Mouse (Mus musculus): ENCODE measurements at regions not wholly inside any gene's neighbourhood (a gene's known extent, or its start where the extent isn't known, plus 50 kb on each side); places are given as distances from the start of the nearest gene placed in this dataset.
A peak's percentile ranks its signal among the peaks of the same experiment; 100 is the strongest.

GRCm38 (mm10) chr16:50871318-50871717 is 280.4 kb upstream of the Ccdc54 start:
- H3K4me3 ChIP-seq (ENCODE audit: control insufficient read depth in 1 of 2, insufficient read depth in 1 of 2, low read depth in 2 of 2, low read length in 2 of 2): no peak overlapping the region

GRCm38 (mm10) chr16:50863565-50863964 is 272.6 kb upstream of the Ccdc54 start:
- TF ChIP-seq CHD2 (IDR thresholded peaks at IDR 0.05; ENCODE audit: low read length): no peak
- TF ChIP-seq USF2 (IDR thresholded peaks at IDR 0.05; ENCODE audit: borderline replicate concordance in 1 of 2, insufficient read depth in 1 of 2, low read depth in 1 of 2, low read length in 2 of 2): no peak
- no peak for TF ChIP-seq SMC3 (IDR thresholded peaks at IDR 0.05; ENCODE audit: low read depth, low read length)
- TF ChIP-seq RCOR1 (IDR thresholded peaks at IDR 0.05; ENCODE audit: low read depth, low read length): no peak
- TF ChIP-seq CTCF (IDR thresholded peaks at IDR 0.05 in 2 of 3, conservative IDR thresholded peaks at IDR 0.05 in 1 of 3; ENCODE audit: control insufficient read depth in 1 of 3, insufficient read depth in 1 of 3, low read depth in 2 of 3, low read length in 3 of 3, poor library complexity in 1 of 3, severe bottlenecking in 1 of 3): no peak
- no peak for TF ChIP-seq BHLHE40 (IDR thresholded peaks at IDR 0.05; ENCODE audit: borderline replicate concordance, low read depth, low read length)
- no peak for TF ChIP-seq GABPA (IDR thresholded peaks at IDR 0.05; ENCODE audit: low read depth, low read length)
- no peak for TF ChIP-seq HCFC1 (IDR thresholded peaks at IDR 0.05; ENCODE audit: low read depth, low read length)
- DNase-seq (ENCODE audit: low read depth, low spot score): no peak
- Histone ChIP-seq H3K27me3 (ENCODE audit: control insufficient read depth in 1 of 2, insufficient read depth in 2 of 2, low read length in 2 of 2) (no peaks in the 10 kb centered on the region), H3K27ac (ENCODE audit: control insufficient read depth, low read depth, low read length) (no peak overlapping the region), H3K4me1 (ENCODE audit: control insufficient read depth in 1 of 2, insufficient read depth in 2 of 2, low read length in 2 of 2) (peaks cover 0 to 8% of the 10 kb centered on the region in 2 experiments; a peak in 3 of 4 replicates), H3K79me2 (ENCODE audit: control insufficient read depth, insufficient read depth, low read length, poor library complexity) (no peaks in the 10 kb centered on the region), H3K9me3 (replicated peaks; ENCODE audit: insufficient read depth, low read length) (no peaks in the 10 kb centered on the region), H3K36me3 (ENCODE audit: control insufficient read depth in 1 of 2, insufficient read depth in 2 of 2, low read length in 2 of 2) (peaks cover 0 to 3% of the 10 kb centered on the region in 2 experiments; a peak in 2 of 4 replicates), H3K9ac (ENCODE audit: control insufficient read depth, low read depth, low read length, poor library complexity, severe bottlenecking) (no peak overlapping the region), H3K4me3 (ENCODE audit: control insufficient read depth in 1 of 2, insufficient read depth in 1 of 2, low read depth in 2 of 2, low read length in 2 of 2) (no peak overlapping the region)

More at GRCm38 (mm10) chr16:50871318-50871717, 280.4 kb upstream of the Ccdc54 start:
- Histone ChIP-seq H3K27me3 (ENCODE audit: control insufficient read depth in 1 of 2, insufficient read depth in 2 of 2, low read length in 2 of 2) (peaks cover 0 to 2% of the 10 kb centered on the region in 2 experiments; a peak in 1 of 4 replicates), H3K79me2 (ENCODE audit: control insufficient read depth, insufficient read depth, low read length, poor library complexity) (no peaks in the 10 kb centered on the region), H3K9ac (ENCODE audit: control insufficient read depth, low read depth, low read length, poor library complexity, severe bottlenecking) (no peak overlapping the region), H3K9me3 (replicated peaks; ENCODE audit: insufficient read depth, low read length) (no peaks in the 10 kb centered on the region), H3K4me1 (ENCODE audit: control insufficient read depth in 1 of 2, insufficient read depth in 2 of 2, low read length in 2 of 2) (peaks cover 0 to 11% of the 10 kb centered on the region in 2 experiments; a peak in 2 of 4 replicates), H3K27ac (ENCODE audit: control insufficient read depth, low read depth, low read length) (no peak overlapping the region), H3K36me3 (ENCODE audit: control insufficient read depth in 1 of 2, insufficient read depth in 2 of 2, low read length in 2 of 2) (no peaks in the 10 kb centered on the region; a peak in 1 of 4 replicates)
- no peak for DNase-seq (ENCODE audit: low read depth, low spot score)
- TF ChIP-seq MYC (IDR thresholded peaks at IDR 0.05; ENCODE audit: low read depth, low read length) (no peak), RCOR1 (IDR thresholded peaks at IDR 0.05; ENCODE audit: low read depth, low read length) (no peak), E2F4 (IDR thresholded peaks at IDR 0.05; ENCODE audit: borderline replicate concordance, low read depth, low read length) (no peak), ZMIZ1 (IDR thresholded peaks at IDR 0.05; ENCODE audit: low read depth, low read length) (no peak), POLR2AphosphoS5 (IDR thresholded peaks at IDR 0.05; ENCODE audit: borderline replicate concordance, low read depth, low read length) (no peak), TCF12 (IDR thresholded peaks at IDR 0.05; ENCODE audit: low read depth, low read length) (peak; percentile 88; the same call in 1 of the 2 replicates), MXI1 (IDR thresholded peaks at IDR 0.05; ENCODE audit: low read depth, low read length) (no peak), ZC3H11A (IDR thresholded peaks at IDR 0.05; ENCODE audit: low read depth, low read length) (no peak), BHLHE40 (IDR thresholded peaks at IDR 0.05; ENCODE audit: borderline replicate concordance, low read depth, low read length) (no peak), CHD2 (IDR thresholded peaks at IDR 0.05; ENCODE audit: low read length) (no peak), MYB (IDR thresholded peaks at IDR 0.05; ENCODE audit: low read depth, low read length) (no peak), GABPA (IDR thresholded peaks at IDR 0.05; ENCODE audit: low read depth, low read length) (no peak), SIN3A (IDR thresholded peaks at IDR 0.05; ENCODE audit: low read length) (no peak), MAFK (IDR thresholded peaks at IDR 0.05; ENCODE audit: borderline replicate concordance, low read depth, low read length) (no peak), TBP (IDR thresholded peaks at IDR 0.05; ENCODE audit: low read depth, low read length) (no peak), CTCF (IDR thresholded peaks at IDR 0.05 in 2 of 3, conservative IDR thresholded peaks at IDR 0.05 in 1 of 3; ENCODE audit: control insufficient read depth in 1 of 3, insufficient read depth in 1 of 3, low read depth in 2 of 3, low read length in 3 of 3, poor library complexity in 1 of 3, severe bottlenecking in 1 of 3) (no peak), GATA1 (IDR thresholded peaks at IDR 0.05; ENCODE audit: low read depth, low read length) (peak; percentile 35; the same call in 1 of the 2 replicates), HCFC1 (IDR thresholded peaks at IDR 0.05; ENCODE audit: low read depth, low read length) (no peak), NELFE (IDR thresholded peaks at IDR 0.05; ENCODE audit: low read depth, low read length) (no peak), ELF1 (IDR thresholded peaks at IDR 0.05; ENCODE audit: low read depth, low read length) (no peak), NRF1 (IDR thresholded peaks at IDR 0.05; ENCODE audit: insufficient read depth, low read depth, low read length, poor library complexity, severe bottlenecking) (no peak), MEF2A (IDR thresholded peaks at IDR 0.05; ENCODE audit: extremely low read depth, insufficient replicate concordance, low read depth, low read length, poor library complexity, severe bottlenecking) (no peak), EP300 (IDR thresholded peaks at IDR 0.05; ENCODE audit: low read depth in 1 of 2, low read length in 2 of 2) (peak; percentile 20 to 79; a peak in 2 of 4 replicates), ZKSCAN1 (IDR thresholded peaks at IDR 0.05; ENCODE audit: low read depth, low read length) (no peak), ETS1 (IDR thresholded peaks at IDR 0.05; ENCODE audit: low read depth, low read length) (peak; percentile 51; the same call in 1 of the 2 replicates), SMC3 (IDR thresholded peaks at IDR 0.05; ENCODE audit: low read depth, low read length) (no peak), USF1 (IDR thresholded peaks at IDR 0.05; ENCODE audit: low read depth, low read length) (no peak), POLR2A (IDR thresholded peaks at IDR 0.05; ENCODE audit: control insufficient read depth in 1 of 2, insufficient read depth in 1 of 2, low read depth in 1 of 2, low read length in 2 of 2, poor library complexity in 1 of 2) (no peak), UBTF (IDR thresholded peaks at IDR 0.05; ENCODE audit: borderline replicate concordance, insufficient read depth, low read depth, low read length) (no peak), ZNF384 (IDR thresholded peaks at IDR 0.05; ENCODE audit: low read depth, low read length) (no peak)

Data from MEL (cell line).